Mouse (Mus musculus) hindbrain, embryonic 16.5 days (tissue): ENCODE measurements around the gene Gm20431. TPM values are rescaled to one million over a fixed set of nuclear protein-coding genes. Genes with fewer than 3 reads are reported as not detected.
A peak's percentile ranks its signal among the peaks of the same experiment; 100 is the strongest.

Experiments used
- ATAC-seq: fragments of 200-750 bp; cut with Nextera tagmentation; 2 replicates; pipeline ENCODE4 v1.8.0; 2017; ENCODE audit warnings: moderate TSS enrichment, moderate library complexity
- H3K27ac ChIP-seq: fragments of 300-500 bp; sonication (generic); 2 replicates; pipeline ENCODE4 v1.5.1; 2014; ENCODE audit warnings: low read depth, mild to moderate bottlenecking, control low read depth, low read length, moderate library complexity
- H3K27me3 ChIP-seq: fragments of 300-500 bp; sonication (generic); replicated peaks from 2 replicates; pipeline ENCODE4 v1.6.1; 2014; ENCODE audit warnings: low read length; ENCODE audit not compliant: control insufficient read depth, insufficient read depth
- H3K36me3 ChIP-seq: fragments of 300-500 bp; sonication (generic); 2 replicates; pipeline ENCODE4 v1.6.1; 2014; ENCODE audit warnings: mild to moderate bottlenecking, low read length, moderate library complexity, mixed read lengths; ENCODE audit not compliant: control insufficient read depth, insufficient read depth
- H3K4me1 ChIP-seq: fragments of 300-500 bp; sonication (generic); 2 replicates; pipeline ENCODE4 v1.6.1; 2014; ENCODE audit warnings: low read depth, low read length; ENCODE audit not compliant: control insufficient read depth, insufficient read depth
- H3K4me2 ChIP-seq: fragments of 300-500 bp; sonication (generic); 2 replicates; pipeline ENCODE4 v1.6.1; 2014; ENCODE audit warnings: mild to moderate bottlenecking, low read length, control low read depth, moderate library complexity
- H3K4me3 ChIP-seq: fragments of 300-500 bp; sonication (generic); 2 replicates; pipeline ENCODE4 v1.5.1; 2014; ENCODE audit warnings: mild to moderate bottlenecking, low read length, control low read depth, moderate library complexity
- H3K9ac ChIP-seq: fragments of 300-500 bp; sonication (generic); 2 replicates; pipeline ENCODE4 v1.6.1; 2014; ENCODE audit warnings: low read depth, mild to moderate bottlenecking, control low read depth, low read length, moderate library complexity
- H3K9me3 ChIP-seq: fragments of 300-500 bp; sonication (generic); 2 replicates; pipeline ENCODE4 v1.6.1; 2014; ENCODE audit warnings: mild to moderate bottlenecking, low read length, moderate library complexity; ENCODE audit not compliant: control insufficient read depth
- WGBS: fragments of 180-500 bp; shearing (Covaris S2); extraction: QIAGEN DNeasy Blood & Tissue Kit; methylation state at CpG from one replicate; pipeline ENCODE4 v1.1.7; 2014; 5-methylcytosine and 5-hydroxymethylcytosine counted together
- microRNA-seq: library from miRNA; unstranded; fragments of <30 nt; microRNA quantifications from one replicate; pipeline ENCODE4, GENCODE M21; 2017
- polyA plus RNA-seq: library from polyadenylated mRNA; unstranded; fragments of >200 nt; fragmentation: Nextera tagmentation; extraction: Ambion mirVana; gene quantifications from 2 replicates; pipeline ENCODE4 v1.2.1, GENCODE M21; 2015

Gene Gm20431
- polyA plus RNA-seq, 1 experiment from 2014 or later = 12.8 TPM

GRCm38 (mm10) chr2:167564551-167565311, 96.6 kb downstream of the Gm20431 start:
- Histone ChIP-seq H3K4me3 (no peak overlapping the region), H3K9ac (no peak overlapping the region), H3K4me1 (peaks cover 7% of the 10 kb centered on the region; the same call in 1 of the 2 replicates), H3K27ac (no peak overlapping the region), H3K9me3 (no peaks in the 10 kb centered on the region), H3K27me3 (no peaks in the 10 kb centered on the region), H3K4me2 (no peak overlapping the region), H3K36me3 (no peaks in the 10 kb centered on the region)
- 84% methylated on average over 12 of the region's 13 CpGs for WGBS
- no peak for ATAC-seq

DNA sequence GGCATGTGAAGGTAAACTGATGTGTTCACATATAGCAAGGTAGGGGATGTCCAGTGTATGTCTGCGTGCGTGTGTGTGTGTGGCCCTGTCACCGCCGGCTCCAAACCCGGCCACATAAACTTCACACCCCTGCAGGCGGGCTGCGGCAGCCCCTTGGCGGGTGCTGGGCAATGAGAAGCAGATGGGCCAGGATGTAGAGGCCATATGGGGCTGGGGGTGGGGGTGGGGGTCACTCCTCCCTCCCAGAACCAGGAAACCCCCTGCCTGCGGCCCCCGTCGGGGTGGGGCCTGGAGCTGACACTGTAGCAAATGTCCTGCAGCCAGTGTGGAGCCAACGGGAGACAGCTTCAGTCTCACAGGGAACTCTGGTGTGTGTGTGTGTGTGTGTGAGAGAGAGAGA, 97.6 kb downstream of the Gm20431 start:
- ATAC-seq = no peak
- H3K27ac ChIP-seq = no peak overlapping the region
- no peaks in the 10 kb centered on the region for H3K36me3 ChIP-seq
- 49% methylated on average over 12 of the region's 12 CpGs for WGBS
- 0 out of 2 replicates have a peak overlapping the region, but pooled peaks have one; percentile 23 for H3K9ac ChIP-seq
- no peaks in the 10 kb centered on the region for H3K9me3 ChIP-seq
- no peak overlapping the region for H3K4me3 ChIP-seq
- no peaks in the 10 kb centered on the region; the same call in 1 of the 2 replicates for H3K27me3 ChIP-seq
- peaks cover 7% of the 10 kb centered on the region; the same call in 1 of the 2 replicates for H3K4me1 ChIP-seq
- H3K4me2 ChIP-seq = no peak overlapping the region

DNA sequence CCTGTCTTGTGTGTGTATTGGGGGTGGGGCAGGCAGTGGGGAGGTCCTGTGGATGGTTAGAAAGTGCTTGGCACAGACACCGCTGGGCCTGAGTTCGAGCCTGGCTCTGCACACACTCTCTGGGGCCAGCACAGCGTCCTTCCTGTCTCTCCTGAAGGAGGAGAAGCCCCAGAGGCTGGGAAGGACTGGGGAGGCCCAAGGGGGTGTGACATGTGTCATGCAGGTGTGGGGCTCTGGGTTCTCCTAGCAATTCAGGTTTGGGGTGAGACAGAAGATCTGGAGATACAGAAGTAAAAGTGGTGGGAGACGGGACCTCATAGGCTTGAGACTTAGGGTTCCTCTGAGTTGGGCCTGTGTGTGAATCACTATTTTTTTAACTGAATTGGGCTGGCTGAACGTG, 98.3 kb downstream of the Gm20431 start:
- no peak overlapping the region for H3K4me2 ChIP-seq
- no peak for ATAC-seq
- no peak overlapping the region for H3K9ac ChIP-seq
- H3K4me3 ChIP-seq = no peak overlapping the region
- no peaks in the 10 kb centered on the region; the same call in 1 of the 2 replicates for H3K27me3 ChIP-seq
- H3K9me3 ChIP-seq = no peaks in the 10 kb centered on the region
- H3K36me3 ChIP-seq = no peaks in the 10 kb centered on the region
- peaks cover 7% of the 10 kb centered on the region; the same call in 1 of the 2 replicates for H3K4me1 ChIP-seq
- 83% methylated on average over 5 of the region's 5 CpGs for WGBS
- H3K27ac ChIP-seq = no peak overlapping the region

GRCm38 (mm10) chr2:167562101-167562500, 99.2 kb downstream of the Gm20431 start:
- H3K36me3 ChIP-seq = no peaks in the 10 kb centered on the region
- H3K9ac ChIP-seq = no peak overlapping the region
- H3K27me3 ChIP-seq = no peaks in the 10 kb centered on the region; the same call in 1 of the 2 replicates
- H3K9me3 ChIP-seq = no peaks in the 10 kb centered on the region
- H3K4me2 ChIP-seq = no peak overlapping the region
- 40% methylated on average over 8 of the region's 8 CpGs for WGBS
- 0 out of 2 replicates have a peak, but pooled peaks have one; percentile 37 for ATAC-seq
- peaks cover 7% of the 10 kb centered on the region; the same call in 1 of the 2 replicates for H3K4me1 ChIP-seq
- H3K4me3 ChIP-seq = no peak overlapping the region
- no peak overlapping the region for H3K27ac ChIP-seq

DNA sequence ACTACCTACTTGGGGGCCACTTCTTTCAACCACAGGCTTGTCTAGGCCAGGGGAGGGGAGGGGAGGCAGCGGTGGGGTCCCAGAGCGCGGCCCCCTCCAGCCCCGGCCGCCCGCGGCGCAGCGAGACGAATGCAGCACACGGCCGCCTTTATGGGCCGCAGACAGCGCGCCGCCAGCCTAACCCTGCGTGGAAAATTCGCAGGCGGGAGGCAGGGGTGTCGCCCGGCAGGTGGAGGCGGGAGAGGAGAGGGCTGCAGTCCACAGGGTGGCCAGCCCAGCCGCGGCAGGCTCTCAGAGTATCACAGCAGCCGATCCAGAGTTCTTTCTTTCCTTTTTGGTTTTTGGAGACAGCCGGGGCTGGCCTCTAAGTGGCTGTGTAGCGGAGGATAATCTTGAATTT, 101.9 kb downstream of the Gm20431 start:
- Histone ChIP-seq H3K9ac (peak overlapping the region; percentile 6; the same call in 1 of the 2 replicates), H3K9me3 (no peaks in the 10 kb centered on the region), H3K27ac (no peak overlapping the region), H3K4me3 (no peak overlapping the region), H3K4me2 (peak overlapping the region; percentile 34), H3K27me3 (no peaks in the 10 kb centered on the region; the same call in 1 of the 2 replicates), H3K36me3 (no peaks in the 10 kb centered on the region), H3K4me1 (peaks cover 7% of the 10 kb centered on the region; the same call in 1 of the 2 replicates)
- no peak for ATAC-seq
- 12% methylated on average over 24 of the region's 27 CpGs for WGBS

Small RNAs within 50 kb of the gene (microRNA-seq; reads per million reads assigned to microRNA genes)
- gene Gm22355 = not detected

Other genes with a start within 250 kb of the Gm20431 start
- 18.7 and 19.9 TPM in 2 replicates for gene Slc9a8, start 239.8 kb downstream of the Gm20431 start, polyA plus RNA-seq
- 112 and 115 TPM in 2 replicates for gene Rnf114, start 168.9 kb downstream of the Gm20431 start, polyA plus RNA-seq
- gene Spata2, start 168.6 kb downstream of the Gm20431 start, polyA plus RNA-seq = 30.5 and 33.6 TPM in 2 replicates
- 4.5 and 8.4 TPM in 2 replicates for gene Snai1, start 123.3 kb downstream of the Gm20431 start, polyA plus RNA-seq
- gene Ube2v1, start 29.4 kb downstream of the Gm20431 start, polyA plus RNA-seq = 390 and 393 TPM in 2 replicates
- 0.15 and 0.22 TPM in 2 replicates for gene Cebpb, start 27.4 kb upstream of the Gm20431 start, polyA plus RNA-seq
- gene Tmem189, start 28.3 kb upstream of the Gm20431 start, polyA plus RNA-seq = 37.1 and 39.3 TPM in 2 replicates